Mouse (Mus musculus): ENCODE data around the gene Cyth2. TPM values are rescaled to one million over a fixed set of nuclear protein-coding genes. Genes with fewer than 3 reads are reported as not detected.
A peak's percentile ranks its signal among the peaks of the same experiment; 100 is the strongest.

The Cyth2 gene
- polyA plus RNA-seq, 1 experiment from 2014 or later = 106 TPM

- peak overlapping the region; percentile 90 for H3K4me2 ChIP-seq (ENCODE audit: low read depth, low read length)
- peaks cover 19% of the 10 kb centered on the region for H3K4me1 ChIP-seq (ENCODE audit: control insufficient read depth, insufficient read depth, low read length)
- DNase-seq (ENCODE audit: low spot score) = peak; percentile 91
- ATAC-seq (ENCODE audit: low read depth) = peak; percentile 66
- 0% methylated on average over 14 of the region's 14 CpGs for WGBS
- 0 out of 2 replicates have a peak overlapping the region, but pooled peaks have one; percentile 39 for H3K27ac ChIP-seq (replicated peaks; ENCODE audit: low read depth, low read length)
- H3K4me3 ChIP-seq (ENCODE audit: low read depth, low read length) = peak overlapping the region; percentile 74
- H3K27me3 ChIP-seq (replicated peaks; ENCODE audit: control insufficient read depth, insufficient read depth, low read length) = no peaks in the 10 kb centered on the region
- no peaks in the 10 kb centered on the region for H3K9me3 ChIP-seq (ENCODE audit: control insufficient read depth, low read length)
- H3K9ac ChIP-seq (ENCODE audit: low read depth, low read length) = peak overlapping the region; percentile 74
- H3K36me3 ChIP-seq (ENCODE audit: control insufficient read depth, insufficient read depth, low read length) = peaks cover 24% of the 10 kb centered on the region
Measured at GRCm38 (mm10) chr7:45786136-45786578, 28.2 kb downstream of the Cyth2 start.

GRCm38 (mm10) chr7:45785388-45786135, 28.8 kb downstream of the Cyth2 start:
- under 1% methylated on average over 26 of the region's 42 CpGs for WGBS
- Histone ChIP-seq H3K4me2 (ENCODE audit: low read depth, low read length) (peak overlapping the region; percentile 90), H3K27ac (replicated peaks; ENCODE audit: low read depth, low read length) (peak overlapping the region; percentile 74), H3K9ac (ENCODE audit: low read depth, low read length) (peak overlapping the region; percentile 74), H3K27me3 (replicated peaks; ENCODE audit: control insufficient read depth, insufficient read depth, low read length) (no peaks in the 10 kb centered on the region), H3K4me3 (ENCODE audit: low read depth, low read length) (peak overlapping the region; percentile 74), H3K9me3 (ENCODE audit: control insufficient read depth, low read length) (no peaks in the 10 kb centered on the region), H3K36me3 (ENCODE audit: control insufficient read depth, insufficient read depth, low read length) (peaks cover 19% of the 10 kb centered on the region), H3K4me1 (ENCODE audit: control insufficient read depth, insufficient read depth, low read length) (peaks cover 19% of the 10 kb centered on the region)
- peak; percentile 24 for ATAC-seq (ENCODE audit: low read depth)
- no peak for DNase-seq (ENCODE audit: low spot score)

GRCm38 (mm10) chr7:45784524-45785372, 29.6 kb downstream of the Cyth2 start, which contains the start of gene Sult2b1:
Gene Sult2b1, minus strand, starts transcription at chr7:45784669.
- peak within 1 kb of the TSS; percentile 74 for H3K27ac ChIP-seq (replicated peaks; ENCODE audit: low read depth, low read length)
- H3K27me3 ChIP-seq (replicated peaks; ENCODE audit: control insufficient read depth, insufficient read depth, low read length) = no peaks in the 10 kb centered on the region
- H3K4me2 ChIP-seq (ENCODE audit: low read depth, low read length) = peak within 1 kb of the TSS; percentile 90
- peak within 1 kb of the TSS; percentile 74 for H3K4me3 ChIP-seq (ENCODE audit: low read depth, low read length)
- peak; percentile 45 for ATAC-seq (ENCODE audit: low read depth)
- peak within 1 kb of the TSS; percentile 74 for H3K9ac ChIP-seq (ENCODE audit: low read depth, low read length)
- 21% methylated on average over 18 of the region's 20 CpGs for WGBS
- H3K9me3 ChIP-seq (ENCODE audit: control insufficient read depth, low read length) = no peaks in the 10 kb centered on the region
- peak; percentile 93 for DNase-seq (ENCODE audit: low spot score)
- H3K4me1 ChIP-seq (ENCODE audit: control insufficient read depth, insufficient read depth, low read length) = peaks cover 19% of the 10 kb centered on the region
- H3K36me3 ChIP-seq (ENCODE audit: control insufficient read depth, insufficient read depth, low read length) = peaks cover 11% of the 10 kb centered on the region

DNA sequence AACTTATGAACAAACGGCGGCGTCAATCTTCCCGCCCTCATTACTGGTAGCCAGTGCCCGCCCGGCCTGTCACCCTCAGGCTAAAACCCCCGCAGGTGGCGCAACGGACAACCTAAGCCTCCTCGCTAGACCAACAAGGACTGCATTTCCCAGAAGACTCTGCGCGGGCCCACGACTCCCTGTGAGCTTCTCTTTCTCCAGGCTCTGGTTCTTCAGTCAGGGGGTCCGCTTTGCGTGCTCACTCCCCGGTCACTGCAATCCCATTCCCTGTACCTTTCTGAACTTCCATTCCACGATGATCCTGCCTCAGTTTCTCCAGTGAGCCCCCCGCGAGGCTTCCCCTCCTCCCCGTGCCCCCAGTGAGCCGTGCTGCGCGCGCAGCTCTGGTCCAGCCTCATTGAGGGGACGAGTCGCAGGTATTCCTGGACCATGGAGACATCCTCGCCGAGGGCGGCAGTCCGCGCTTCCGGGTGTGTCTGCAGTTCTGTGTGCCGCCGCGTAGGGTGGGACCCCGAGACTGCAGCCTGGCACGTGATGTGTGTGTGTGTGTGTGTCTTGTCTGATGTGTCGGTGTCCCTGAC, 30.8 kb downstream of the Cyth2 start, which contains the start of gene Lmtk3:
Gene Lmtk3, plus strand, starts transcription at position 228 of the 581 bp plus-strand sequence.
- H3K4me3 ChIP-seq (ENCODE audit: low read depth, low read length) = peak within 1 kb of the TSS; percentile 74
- no peaks in the 10 kb centered on the region for H3K27me3 ChIP-seq (replicated peaks; ENCODE audit: control insufficient read depth, insufficient read depth, low read length)
- no peaks in the 10 kb centered on the region for H3K9me3 ChIP-seq (ENCODE audit: control insufficient read depth, low read length)
- no peak within 1 kb of the TSS; the same call in 1 of the 2 replicates for H3K27ac ChIP-seq (replicated peaks; ENCODE audit: low read depth, low read length)
- peak within 1 kb of the TSS; percentile 70 for H3K9ac ChIP-seq (ENCODE audit: low read depth, low read length)
- peaks cover 19% of the 10 kb centered on the region for H3K4me1 ChIP-seq (ENCODE audit: control insufficient read depth, insufficient read depth, low read length)
- DNase-seq (ENCODE audit: low spot score) (peak; percentile 81), ATAC-seq (ENCODE audit: low read depth) (peak; percentile 48)
- H3K4me2 ChIP-seq (ENCODE audit: low read depth, low read length) = peak within 1 kb of the TSS; percentile 90
- under 1% methylated on average over 38 of the region's 38 CpGs for whole genome bisulfite sequencing
- H3K36me3 ChIP-seq (ENCODE audit: control insufficient read depth, insufficient read depth, low read length) = no peaks in the 10 kb centered on the region

- no peaks in the 10 kb centered on the region for H3K9me3 ChIP-seq (ENCODE audit: control insufficient read depth, low read length)
- no peak overlapping the region for H3K9ac ChIP-seq (ENCODE audit: low read depth, low read length)
- H3K4me3 ChIP-seq (ENCODE audit: low read depth, low read length) = no peak overlapping the region
- DNase-seq (ENCODE audit: low spot score) (no peak), ATAC-seq (ENCODE audit: low read depth) (no peak)
- H3K4me2 ChIP-seq (ENCODE audit: low read depth, low read length) = no peak overlapping the region
- H3K27ac ChIP-seq (replicated peaks; ENCODE audit: low read depth, low read length) = no peak overlapping the region
- H3K27me3 ChIP-seq (replicated peaks; ENCODE audit: control insufficient read depth, insufficient read depth, low read length) = no peaks in the 10 kb centered on the region
- H3K4me1 ChIP-seq (ENCODE audit: control insufficient read depth, insufficient read depth, low read length) = peaks cover 19% of the 10 kb centered on the region
- no peaks in the 10 kb centered on the region for H3K36me3 ChIP-seq (ENCODE audit: control insufficient read depth, insufficient read depth, low read length)
- WGBS = 55% methylated on average over 4 of the region's 4 CpGs
Measured at GRCm38 (mm10) chr7:45782271-45782670, 32.1 kb downstream of the Cyth2 start.

DNA sequence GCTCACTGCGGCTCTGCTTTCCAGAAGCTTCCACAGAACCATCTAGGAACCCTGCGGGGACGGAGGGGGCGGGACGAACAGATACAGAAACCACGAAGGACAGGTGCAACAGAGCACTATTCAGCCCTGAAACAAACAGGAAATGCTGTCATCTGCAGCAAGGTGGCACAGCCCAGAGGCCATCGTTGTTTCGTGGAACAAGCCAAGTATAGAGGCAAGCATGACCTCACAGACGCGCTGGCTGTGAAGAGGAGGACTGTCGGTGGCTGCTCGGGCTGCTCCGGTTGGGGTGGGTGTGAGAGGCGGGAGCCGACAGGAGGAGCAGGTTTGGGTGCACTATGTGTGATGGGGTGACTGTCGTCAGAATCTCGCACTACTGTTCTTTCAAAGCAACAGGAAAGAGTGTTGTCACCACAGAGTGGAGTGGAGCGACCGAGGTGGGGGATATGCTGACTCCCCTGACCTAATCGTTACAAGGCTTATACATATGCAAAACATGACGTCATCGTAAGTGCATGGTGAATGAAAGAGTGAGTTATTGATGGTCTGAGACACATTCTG, 35.2 kb downstream of the Cyth2 start:
- no peak for ATAC-seq (ENCODE audit: low read depth)
- Histone ChIP-seq H3K4me3 (ENCODE audit: low read depth, low read length) (no peak overlapping the region), H3K4me1 (ENCODE audit: control insufficient read depth, insufficient read depth, low read length) (0 out of 2 replicates have a peak, but pooled peaks cover 4% of the 10 kb centered on the region), H3K9me3 (ENCODE audit: control insufficient read depth, low read length) (no peaks in the 10 kb centered on the region), H3K4me2 (ENCODE audit: low read depth, low read length) (peak overlapping the region; percentile 10; the same call in 1 of the 2 replicates), H3K27ac (replicated peaks; ENCODE audit: low read depth, low read length) (no peak overlapping the region), H3K27me3 (replicated peaks; ENCODE audit: control insufficient read depth, insufficient read depth, low read length) (no peaks in the 10 kb centered on the region), H3K9ac (ENCODE audit: low read depth, low read length) (no peak overlapping the region), H3K36me3 (ENCODE audit: control insufficient read depth, insufficient read depth, low read length) (no peaks in the 10 kb centered on the region)
- WGBS = 21% methylated on average over 22 of the region's 22 CpGs
- no peak for DNase-seq (ENCODE audit: low spot score)

GRCm38 (mm10) chr7:45775237-45775636, 39.1 kb downstream of the Cyth2 start:
- no peak for ATAC-seq (ENCODE audit: low read depth)
- no peak overlapping the region for H3K4me2 ChIP-seq (ENCODE audit: low read depth, low read length)
- H3K27ac ChIP-seq (replicated peaks; ENCODE audit: low read depth, low read length) = no peak overlapping the region
- H3K27me3 ChIP-seq (replicated peaks; ENCODE audit: control insufficient read depth, insufficient read depth, low read length) = no peaks in the 10 kb centered on the region
- no peaks in the 10 kb centered on the region for H3K4me1 ChIP-seq (ENCODE audit: control insufficient read depth, insufficient read depth, low read length)
- H3K4me3 ChIP-seq (ENCODE audit: low read depth, low read length) = no peak overlapping the region
- H3K9me3 ChIP-seq (ENCODE audit: control insufficient read depth, low read length) = no peaks in the 10 kb centered on the region
- no peak overlapping the region for H3K9ac ChIP-seq (ENCODE audit: low read depth, low read length)
- 81% methylated on average over 7 of the region's 7 CpGs for WGBS
- H3K36me3 ChIP-seq (ENCODE audit: control insufficient read depth, insufficient read depth, low read length) = no peaks in the 10 kb centered on the region
- DNase-seq (ENCODE audit: low spot score) = no peak

- 51% methylated on average over 4 of the region's 4 CpGs for WGBS
- no peak for ATAC-seq (ENCODE audit: low read depth)
- H3K27ac ChIP-seq (replicated peaks; ENCODE audit: low read depth, low read length) = no peak overlapping the region
Measured at GRCm38 (mm10) chr7:45771101-45771500, 43.3 kb downstream of the Cyth2 start.

More at GRCm38 (mm10) chr7:45771101-45771500, 43.3 kb downstream of the Cyth2 start:
- no peak overlapping the region for H3K9ac ChIP-seq (ENCODE audit: low read depth, low read length)
- H3K9me3 ChIP-seq (ENCODE audit: control insufficient read depth, low read length) = no peaks in the 10 kb centered on the region
- no peaks in the 10 kb centered on the region for H3K4me1 ChIP-seq (ENCODE audit: control insufficient read depth, insufficient read depth, low read length)
- H3K4me3 ChIP-seq (ENCODE audit: low read depth, low read length) = no peak overlapping the region
- no peaks in the 10 kb centered on the region for H3K36me3 ChIP-seq (ENCODE audit: control insufficient read depth, insufficient read depth, low read length)
- no peak for DNase-seq (ENCODE audit: low spot score)
- H3K27me3 ChIP-seq (replicated peaks; ENCODE audit: control insufficient read depth, insufficient read depth, low read length) = no peaks in the 10 kb centered on the region
- H3K4me2 ChIP-seq (ENCODE audit: low read depth, low read length) = no peak overlapping the region
